Mouse (Mus musculus) liver, postnatal 0 days (tissue): Measurements from ENCODE around the gene Slc37a3. TPM values are rescaled to one million over a fixed set of nuclear protein-coding genes. Genes with fewer than 3 reads are reported as not detected.

Experiments used
- ATAC-seq: fragments of 200-750 bp; cut with Nextera tagmentation; 2 replicates; pipeline ENCODE4 v1.8.0; 2017; ENCODE audit warnings: mild to moderate bottlenecking, moderate library complexity
- DNase-seq: peaks from one replicate; pipeline ENCODE4 v3.0.0-alpha.2; 2016
- H3K27ac ChIP-seq: fragments of 300-500 bp; sonication (generic); 2 replicates; pipeline ENCODE4 v1.5.1; 2014; ENCODE audit warnings: antibody characterized with exemption, moderate library complexity, mild to moderate bottlenecking, low read depth
- H3K27me3 ChIP-seq: fragments of 300-500 bp; sonication (generic); 2 replicates; pipeline ENCODE4 v1.6.1; 2014; ENCODE audit warnings: low read length, control low read depth, mixed read lengths; ENCODE audit not compliant: insufficient read depth
- H3K36me3 ChIP-seq: fragments of 300-500 bp; sonication (generic); replicated peaks from 2 replicates; pipeline ENCODE4 v1.6.1; 2014; ENCODE audit warnings: mild to moderate bottlenecking, control low read depth, low read length, moderate library complexity, mixed read lengths; ENCODE audit not compliant: insufficient read depth
- H3K4me1 ChIP-seq: fragments of 300-500 bp; sonication (generic); 2 replicates; pipeline ENCODE4 v1.6.1; 2014; ENCODE audit warnings: antibody characterized with exemption, mild to moderate bottlenecking, control low read depth; ENCODE audit not compliant: insufficient read depth
- H3K4me2 ChIP-seq: fragments of 300-500 bp; sonication (generic); 2 replicates; pipeline ENCODE4 v1.6.1; 2014; ENCODE audit warnings: low read depth, mild to moderate bottlenecking, low read length, moderate library complexity, mixed read lengths
- H3K4me3 ChIP-seq: fragments of 300-500 bp; sonication (generic); 2 replicates; pipeline ENCODE4 v1.5.1; 2014; ENCODE audit warnings: low read depth, low read length
- H3K9ac ChIP-seq: fragments of 300-500 bp; sonication (generic); replicated peaks from 2 replicates; pipeline ENCODE4 v1.6.1; 2014; ENCODE audit warnings: mild to moderate bottlenecking, moderate library complexity
- H3K9me3 ChIP-seq: fragments of 300-500 bp; sonication (generic); 2 replicates; pipeline ENCODE4 v1.6.1; 2016; ENCODE audit warnings: mild to moderate bottlenecking, control low read depth, low read length, mixed read lengths
- CTCF ChIP-seq: sonication (generic); IDR thresholded peaks from 2 replicates; pipeline ENCODE4 v1.5.1; 2016; ENCODE audit warnings: antibody characterized with exemption, low read depth
- EP300 ChIP-seq: IDR thresholded peaks from 2 replicates; pipeline ENCODE4 v1.6.1; 2016; ENCODE audit warnings: antibody characterized with exemption, low read depth, mild to moderate bottlenecking
- WGBS: fragments of 180-500 bp; shearing (Covaris S2); extraction: QIAGEN DNeasy Blood & Tissue Kit; methylation state at CpG from one replicate; pipeline ENCODE4 v1.1.7; 2014; ENCODE audit not compliant: insufficient replicate concordance; 5-methylcytosine and 5-hydroxymethylcytosine counted together
- polyA plus RNA-seq: library from polyadenylated mRNA; unstranded; fragments of >200 nt; fragmentation: Nextera tagmentation; extraction: Ambion mirVana; gene quantifications from 2 replicates; pipeline ENCODE4 v1.2.1, GENCODE M21; 2015

Slc37a3 gene
- polyA plus RNA-seq, 1 experiment from 2014 or later = 16.0 TPM

- H3K9me3 ChIP-seq = no peaks in the 10 kb centered on the region
Measured at GRCm38 (mm10) chr6:39347880-39348814, 29.3 kb downstream of the Slc37a3 start.

GRCm38 (mm10) chr6:39346991-39347501 is 30.4 kb downstream of the Slc37a3 start:
- Histone ChIP-seq H3K4me3 (no peak overlapping the region), H3K9me3 (no peaks in the 10 kb centered on the region), H3K36me3 (peaks cover 24% of the 10 kb centered on the region), H3K4me1 (no peaks in the 10 kb centered on the region), H3K27me3 (no peaks in the 10 kb centered on the region), H3K9ac (no peak overlapping the region), H3K27ac (no peak overlapping the region), H3K4me2 (no peak overlapping the region)
- no peak for DNase-seq
- TF ChIP-seq CTCF (no peak), EP300 (0 out of 2 replicates have a peak, but pooled peaks have one; percentile 28)
- no peak for ATAC-seq
- 38% methylated on average over 15 of the region's 15 CpGs for WGBS

More at GRCm38 (mm10) chr6:39347880-39348814, 29.3 kb downstream of the Slc37a3 start:
- ATAC-seq = no peak
- DNase-seq = no peak
- 57% methylated on average over 4 of the region's 4 CpGs for WGBS
- Histone ChIP-seq H3K27ac (no peak overlapping the region), H3K36me3 (peaks cover 21% of the 10 kb centered on the region), H3K9ac (no peak overlapping the region), H3K4me3 (no peak overlapping the region), H3K4me1 (no peaks in the 10 kb centered on the region), H3K27me3 (no peaks in the 10 kb centered on the region), H3K4me2 (no peak overlapping the region)
- no peak for TF ChIP-seq EP300
- peak; percentile 35 for TF ChIP-seq CTCF

GRCm38 (mm10) chr6:39345430-39345829 is 32.0 kb downstream of the Slc37a3 start:
- H3K4me2 ChIP-seq = no peak overlapping the region
- H3K9me3 ChIP-seq = no peaks in the 10 kb centered on the region
- TF ChIP-seq CTCF (no peak), EP300 (no peak)
- no peak overlapping the region for H3K9ac ChIP-seq
- no peak for ATAC-seq
- no peaks in the 10 kb centered on the region for H3K27me3 ChIP-seq
- H3K36me3 ChIP-seq = peaks cover 20% of the 10 kb centered on the region
- H3K4me1 ChIP-seq = no peaks in the 10 kb centered on the region
- H3K4me3 ChIP-seq = no peak overlapping the region
- H3K27ac ChIP-seq = no peak overlapping the region
- 85% methylated on average over 7 of the region's 7 CpGs for WGBS
- no peak for DNase-seq

DNA sequence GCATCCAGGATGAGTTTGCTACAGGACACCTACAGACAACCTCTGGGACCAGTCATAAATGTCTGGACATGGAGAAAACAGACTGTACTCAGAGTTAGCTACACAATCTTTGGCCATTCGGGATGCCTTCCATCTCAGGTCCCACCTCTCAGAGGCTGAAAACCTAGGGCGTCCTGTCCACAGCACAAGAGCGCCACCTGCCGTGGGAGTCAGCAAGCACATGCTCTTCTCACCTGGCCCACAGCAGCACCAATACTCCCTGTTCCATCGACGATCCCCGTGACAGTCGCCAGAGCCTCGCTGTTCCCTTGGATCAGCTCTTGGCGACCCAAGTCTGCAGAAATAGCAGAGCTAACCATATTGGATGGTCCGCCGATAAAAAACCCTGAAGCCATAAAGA is 33.5 kb downstream of the Slc37a3 start:
- Histone ChIP-seq H3K4me2 (no peak overlapping the region), H3K27me3 (no peaks in the 10 kb centered on the region), H3K4me3 (no peak overlapping the region), H3K9me3 (no peaks in the 10 kb centered on the region), H3K27ac (no peak overlapping the region), H3K9ac (no peak overlapping the region), H3K36me3 (peaks cover 17% of the 10 kb centered on the region), H3K4me1 (no peaks in the 10 kb centered on the region)
- DNase-seq (peak; percentile 89), ATAC-seq (peak; percentile 57; the same call in 1 of the 2 replicates)
- TF ChIP-seq EP300 (no peak), CTCF (peak; percentile 98)
- 14% methylated on average over 12 of the region's 12 CpGs for WGBS

DNA sequence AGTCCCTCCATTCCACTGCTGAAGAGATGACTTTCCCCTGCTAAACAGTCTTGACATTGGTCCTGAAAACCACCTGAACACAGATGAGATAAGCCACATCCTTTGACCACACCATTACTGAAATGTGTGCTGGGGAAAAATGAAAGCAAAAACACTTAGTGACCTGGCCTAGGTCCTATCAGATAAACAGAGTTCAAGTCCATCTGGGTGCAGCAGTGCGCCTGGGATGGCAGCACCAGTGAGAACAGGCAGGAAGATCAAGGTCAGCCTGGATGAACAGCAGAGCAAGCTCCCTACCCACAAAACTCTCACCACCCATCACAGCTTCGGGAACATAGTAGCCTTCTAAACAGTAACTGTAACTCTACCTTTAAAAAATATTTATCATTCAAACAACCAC is 35.7 kb downstream of the Slc37a3 start:
- no peak overlapping the region for H3K4me3 ChIP-seq
- H3K27ac ChIP-seq = peak overlapping the region; percentile 39; the same call in 1 of the 2 replicates
- no peaks in the 10 kb centered on the region for H3K27me3 ChIP-seq
- H3K36me3 ChIP-seq = peaks cover 18% of the 10 kb centered on the region
- H3K4me1 ChIP-seq = no peaks in the 10 kb centered on the region
- ATAC-seq (peak; percentile 86), DNase-seq (no peak)
- H3K9me3 ChIP-seq = no peaks in the 10 kb centered on the region
- WGBS = 49% methylated on average over 2 of the region's 2 CpGs
- no peak for TF ChIP-seq CTCF
- no peak for TF ChIP-seq EP300
- H3K4me2 ChIP-seq = no peak overlapping the region
- H3K9ac ChIP-seq = no peak overlapping the region

DNA sequence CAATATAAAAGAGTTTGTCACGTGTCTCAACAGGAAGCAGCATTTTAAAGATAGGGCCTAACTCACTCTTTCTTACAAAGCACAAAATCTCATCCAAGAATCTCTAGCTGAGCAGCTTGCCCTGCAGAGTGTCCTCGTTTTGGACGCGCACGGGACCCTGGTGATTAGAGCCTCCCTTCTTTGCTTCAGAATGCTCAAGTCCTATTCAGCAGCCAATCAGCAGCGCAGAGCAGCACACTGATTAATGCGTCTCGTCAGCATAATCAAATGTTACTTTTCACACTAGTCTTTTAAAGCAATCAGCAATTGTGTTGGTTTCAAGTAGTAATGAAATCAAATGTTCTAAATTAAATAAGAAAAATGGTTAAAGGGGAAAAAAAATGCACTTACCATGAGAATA is 39.1 kb downstream of the Slc37a3 start:
- WGBS = 84% methylated on average over 8 of the region's 8 CpGs
- no peaks in the 10 kb centered on the region for H3K27me3 ChIP-seq

More for the DNA sequence above, 39.1 kb downstream of the Slc37a3 start:
- Histone ChIP-seq H3K4me3 (no peak overlapping the region), H3K27ac (no peak overlapping the region), H3K4me2 (no peak overlapping the region), H3K9ac (no peak overlapping the region), H3K36me3 (peaks cover 18% of the 10 kb centered on the region), H3K4me1 (no peaks in the 10 kb centered on the region), H3K9me3 (no peaks in the 10 kb centered on the region)
- ATAC-seq (no peak), DNase-seq (no peak)
- TF ChIP-seq CTCF (no peak), EP300 (no peak)
